Mouse (Mus musculus) adipocyte (in vitro differentiated cells): Measurements from ENCODE around the gene Stam2.
A peak's percentile ranks its signal among the peaks of the same experiment; 100 is the strongest.

Source experiments
- DNase-seq: peaks from one replicate; pipeline ENCODE4 v3.0.0-alpha.2; 2016; ENCODE audit warnings: low spot score

The Stam2 gene

GRCm38 (mm10) chr2:52742256-52743158 lies at the start of gene Stam2:
Stam2 (minus strand) TSS chr2:52742281.
- peak; percentile 91 for DNase-seq

GRCm38 (mm10) chr2:52785106-52785721 lies 43.1 kb upstream of the Stam2 start:
- DNase-seq: peak; percentile 14

- no peak for DNase-seq
Measured at GRCm38 (mm10) chr2:52779987-52780386, 37.9 kb upstream of the Stam2 start.

- DNase-seq: no peak
Measured at GRCm38 (mm10) chr2:52779381-52779780, 37.3 kb upstream of the Stam2 start.

GRCm38 (mm10) chr2:52777839-52778238 lies 35.8 kb upstream of the Stam2 start:
- DNase-seq: no peak

GRCm38 (mm10) chr2:52774373-52774772 lies 32.3 kb upstream of the Stam2 start:
- no peak for DNase-seq

GRCm38 (mm10) chr2:52772774-52773393 lies 30.8 kb upstream of the Stam2 start:
- DNase-seq: no peak

- DNase-seq: no peak
Measured at GRCm38 (mm10) chr2:52765130-52765529, 23.0 kb upstream of the Stam2 start.

- no peak for DNase-seq
Measured at GRCm38 (mm10) chr2:52763891-52764290, 21.8 kb upstream of the Stam2 start.

- peak; percentile 80 for DNase-seq
Measured at GRCm38 (mm10) chr2:52763040-52763736, 21.1 kb upstream of the Stam2 start.

- no peak for DNase-seq
Measured at GRCm38 (mm10) chr2:52762529-52762928, 20.4 kb upstream of the Stam2 start.

GRCm38 (mm10) chr2:52758627-52759026 lies 16.5 kb upstream of the Stam2 start:
- peak; percentile 73 for DNase-seq

GRCm38 (mm10) chr2:52756691-52757090 lies 14.6 kb upstream of the Stam2 start:
- peak; percentile 72 for DNase-seq

GRCm38 (mm10) chr2:52753573-52754317 lies 11.7 kb upstream of the Stam2 start:
- peak; percentile 68 for DNase-seq

GRCm38 (mm10) chr2:52744099-52744498 lies 2.0 kb upstream of the Stam2 start:
- no peak for DNase-seq

- peak; percentile 85 for DNase-seq
Measured at GRCm38 (mm10) chr2:52741681-52742255, 313 bp downstream of the Stam2 start.

- DNase-seq: no peak
Measured at GRCm38 (mm10) chr2:52740596-52740995, 1.5 kb downstream of the Stam2 start.

GRCm38 (mm10) chr2:52734504-52734903 lies 7.6 kb downstream of the Stam2 start:
- DNase-seq: no peak

- DNase-seq: no peak
Measured at GRCm38 (mm10) chr2:52733659-52734058, 8.4 kb downstream of the Stam2 start.

GRCm38 (mm10) chr2:52732611-52733010 lies 9.5 kb downstream of the Stam2 start:
- DNase-seq: peak; percentile 84

- DNase-seq: no peak
Measured at GRCm38 (mm10) chr2:52732001-52732400, 10.1 kb downstream of the Stam2 start.
